Mouse (Mus musculus) heart, postnatal 0 days (tissue): Measurements from ENCODE around the gene Akap12.

ENCODE experiments used
- CTCF ChIP-seq: IDR thresholded peaks from 2 replicates; pipeline ENCODE4 v1.5.1; 2016; ENCODE audit warnings: antibody characterized with exemption, control low read depth, low read depth
- EP300 ChIP-seq: IDR thresholded peaks from 2 replicates; pipeline ENCODE4 v1.6.1; 2016; ENCODE audit warnings: antibody characterized with exemption, low read depth

DNA sequence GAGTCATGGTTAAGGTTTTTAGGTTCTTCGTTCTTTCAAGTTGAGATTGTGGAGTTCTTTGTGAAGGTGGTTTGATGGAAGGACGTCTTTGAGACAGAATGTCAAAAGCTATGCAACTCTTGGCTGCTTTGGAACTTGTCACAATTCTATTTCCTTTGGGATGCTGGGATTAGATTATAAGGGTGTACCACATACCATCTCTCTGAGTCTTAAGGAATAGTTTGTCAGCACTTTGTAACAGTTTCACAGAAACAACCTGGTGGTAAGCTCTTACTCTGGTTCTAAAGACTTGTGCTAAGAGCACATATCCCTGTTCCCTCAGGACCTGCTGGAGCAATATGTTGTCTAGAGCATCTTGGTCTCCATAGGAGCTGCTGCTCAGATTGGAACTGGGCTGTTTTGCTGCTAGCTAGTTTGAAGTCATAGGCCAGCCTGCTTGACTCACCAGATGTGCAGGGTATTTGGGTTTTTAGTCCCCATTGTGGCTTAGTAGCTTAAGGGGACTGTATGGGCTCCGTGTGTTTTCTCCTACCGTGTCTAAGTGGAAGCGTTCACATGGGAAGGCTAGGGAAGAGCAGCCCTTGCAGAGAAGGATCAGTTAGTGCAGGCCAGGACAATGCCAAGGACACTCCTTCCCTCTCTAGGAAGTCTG is 123.4 kb downstream of the Akap12 start:
- TF ChIP-seq CTCF: no peak
- no peak for TF ChIP-seq EP300
